15 mouse cellular contexts compared by ENCODE assay signal in genomic region chr17:7260360-7260759, GRCm38 (mm10).
DNase-seq lines count a peak whose midpoint lies in the region; ATAC-seq and TF ChIP-seq lines count a peak whose summit lies in the region.
"Had no signal": no experiment of that assay in that cellular context is flagged by ENCODE, and none has a peak within 500 bp of the region (broad histone marks: within the 10 kb centered on the region; RNA-seq: fewer than 3 reads in every experiment).

No protein-coding gene starts in this region.

- peaks cover 48% of the 10 kb centered on the region for H3K36me3 ChIP-seq in heart, embryonic 10.5 days
- peaks cover 24% of the 10 kb centered on the region for H3K36me3 ChIP-seq in midbrain, embryonic 10.5 days
- H3K36me3 ChIP-seq in midbrain, embryonic 13.5 days = peaks cover 18% of the 10 kb centered on the region
- H3K36me3 ChIP-seq in limb, embryonic 10.5 days = peaks cover 24% of the 10 kb centered on the region
- H3K36me3 ChIP-seq in stomach, postnatal 0 days (ENCODE audit: control insufficient read depth, insufficient read depth, low read length) = no peaks in the 10 kb centered on the region
- H3K36me3 ChIP-seq: midbrain, embryonic 15.5 days had no signal

- intact Hi-C loops in heart, postnatal 36 days (cut with DNase I) = no loop called here

- H3K9ac ChIP-seq in midbrain, embryonic 13.5 days (replicated peaks) = no peak overlapping the region
- H3K9ac ChIP-seq in stomach, postnatal 0 days (ENCODE audit: low read length) = no peak overlapping the region
- H3K9ac ChIP-seq: midbrain, embryonic 15.5 days had no signal

- H3K27ac ChIP-seq in heart, embryonic 10.5 days = peak overlapping the region; percentile 83
- H3K27ac ChIP-seq in midbrain, embryonic 10.5 days (replicated peaks) = 0 out of 2 replicates have a peak overlapping the region, but pooled peaks have one; percentile 38
- H3K27ac ChIP-seq in midbrain, embryonic 13.5 days = no peak overlapping the region
- H3K27ac ChIP-seq in limb, embryonic 10.5 days = peak overlapping the region; percentile 31
- no peak overlapping the region for H3K27ac ChIP-seq in stomach, postnatal 0 days (replicated peaks)
- H3K27ac ChIP-seq: layer of hippocampus, adult 2 months; midbrain, embryonic 15.5 days had no signal

- no peak for ATAC-seq in midbrain, embryonic 13.5 days
- ATAC-seq in stomach, postnatal 0 days (ENCODE audit: low FRiP score, low TSS enrichment) = peak; percentile 81
- ATAC-seq: midbrain, embryonic 15.5 days had no signal

- TF ChIP-seq CTCF in stomach, postnatal 0 days (IDR thresholded peaks at IDR 0.05; ENCODE audit: low read depth) = no peak

- 4% methylated on average over 10 of the region's 10 CpGs for WGBS in heart, embryonic 10.5 days
- 57% methylated on average over 10 of the region's 10 CpGs for WGBS in midbrain, embryonic 10.5 days
- 73% methylated on average over 10 of the region's 10 CpGs for WGBS in midbrain, embryonic 13.5 days
- WGBS in limb, embryonic 10.5 days = 14% methylated on average over 10 of the region's 10 CpGs
- 35% methylated on average over 10 of the region's 10 CpGs for WGBS in stomach, postnatal 0 days

- TF ChIP-seq EP300 in stomach, postnatal 0 days (optimal IDR thresholded peaks at IDR 0.05) = no peak

- peaks cover 67% of the 10 kb centered on the region for H3K4me1 ChIP-seq in heart, embryonic 10.5 days
- H3K4me1 ChIP-seq in midbrain, embryonic 10.5 days = peaks cover 32% of the 10 kb centered on the region
- H3K4me1 ChIP-seq in midbrain, embryonic 13.5 days (replicated peaks) = peaks cover 3% of the 10 kb centered on the region
- H3K4me1 ChIP-seq in limb, embryonic 10.5 days = peaks cover 31% of the 10 kb centered on the region
- H3K4me1 ChIP-seq in stomach, postnatal 0 days (replicated peaks; ENCODE audit: control insufficient read depth, insufficient read depth) = no peaks in the 10 kb centered on the region

- DNase-seq in heart, embryonic 10.5 days (ENCODE audit: low spot score) = peak; percentile 89
- DNase-seq in heart, postnatal 36 days = no peak
- DNase-seq in midbrain, embryonic 10.5 days (ENCODE audit: low spot score) = no peak
- no peak for DNase-seq in limb, embryonic 10.5 days (ENCODE audit: low spot score)
- DNase-seq in stomach, postnatal 0 days (ENCODE audit: low spot score) = peak; percentile 59
- no peak for DNase-seq in gastrocnemius, postnatal 25 days
- DNase-seq in layer of hippocampus, adult 8-10 months (ENCODE audit: low spot score in 2 of 2) = no peak
- DNase-seq: adrenal gland, postnatal 25 days; kidney, adult 11 months; left cerebral cortex, postnatal 4 days; thymus, postnatal 25 days had no signal

- no peaks in the 10 kb centered on the region for H3K9me3 ChIP-seq in heart, embryonic 10.5 days
- H3K9me3 ChIP-seq in midbrain, embryonic 10.5 days (replicated peaks) = no peaks in the 10 kb centered on the region
- H3K9me3 ChIP-seq in midbrain, embryonic 13.5 days = no peaks in the 10 kb centered on the region
- H3K9me3 ChIP-seq in limb, embryonic 10.5 days (replicated peaks) = no peaks in the 10 kb centered on the region
- no peaks in the 10 kb centered on the region for H3K9me3 ChIP-seq in stomach, postnatal 0 days (ENCODE audit: control insufficient read depth, low read length)
- H3K9me3 ChIP-seq: midbrain, embryonic 15.5 days had no signal

- H3K4me3 ChIP-seq in heart, embryonic 10.5 days = no peak overlapping the region
- no peak overlapping the region for H3K4me3 ChIP-seq in midbrain, embryonic 10.5 days
- no peak overlapping the region for H3K4me3 ChIP-seq in midbrain, embryonic 13.5 days (replicated peaks)
- H3K4me3 ChIP-seq in limb, embryonic 10.5 days = no peak overlapping the region
- no peak overlapping the region for H3K4me3 ChIP-seq in stomach, postnatal 0 days (ENCODE audit: low read depth, low read length)
- H3K4me3 ChIP-seq: erythroblast, embryonic 14.5 days; layer of hippocampus, adult 2 months; midbrain, embryonic 15.5 days had no signal

- no peaks in the 10 kb centered on the region for H3K27me3 ChIP-seq in heart, embryonic 10.5 days (ENCODE audit: insufficient read depth, poor library complexity, severe bottlenecking)
- H3K27me3 ChIP-seq in midbrain, embryonic 10.5 days (ENCODE audit: low read depth, poor library complexity, severe bottlenecking) = no peaks in the 10 kb centered on the region
- no peaks in the 10 kb centered on the region for H3K27me3 ChIP-seq in midbrain, embryonic 13.5 days
- H3K27me3 ChIP-seq in limb, embryonic 10.5 days (ENCODE audit: low read depth, poor library complexity, severe bottlenecking) = no peaks in the 10 kb centered on the region
- no peaks in the 10 kb centered on the region for H3K27me3 ChIP-seq in stomach, postnatal 0 days (ENCODE audit: control insufficient read depth, insufficient read depth, low read length)
- H3K27me3 ChIP-seq: midbrain, embryonic 15.5 days had no signal

- H3K4me2 ChIP-seq in midbrain, embryonic 13.5 days (replicated peaks) = no peak overlapping the region
- H3K4me2 ChIP-seq in stomach, postnatal 0 days (replicated peaks; ENCODE audit: low read depth) = no peak overlapping the region
- H3K4me2 ChIP-seq: midbrain, embryonic 15.5 days had no signal

Comparison
In these comparisons a context has a peak if more than half of its experiments do, and no peak if none do; other contexts are left out.
1. DNase-seq: peak in heart, embryonic 10.5 days (single experiment) and stomach, postnatal 0 days (single experiment); none in heart, postnatal 36 days (0 of 2), midbrain, embryonic 10.5 days (single experiment), limb, embryonic 10.5 days (single experiment), gastrocnemius, postnatal 25 days (single experiment) and layer of hippocampus, adult 8-10 months (0 of 2).
2. H3K27ac ChIP-seq: peak in heart, embryonic 10.5 days (single experiment), midbrain, embryonic 10.5 days (single experiment) and limb, embryonic 10.5 days (single experiment); none in midbrain, embryonic 13.5 days (single experiment) and stomach, postnatal 0 days (single experiment).